Mouse (Mus musculus) layer of hippocampus, adult 18-20 months (tissue): ENCODE measurements at regions not wholly inside any gene's neighbourhood (a gene's known extent, or its start where the extent isn't known, plus 50 kb on each side); places are given as distances from the start of the nearest gene placed in this dataset.
A peak's percentile ranks its signal among the peaks of the same experiment; 100 is the strongest.
"Not testable (repeated sequence)": the region's sequence is repeated elsewhere in the genome, so short reads cannot be mapped to it uniquely, and the experiment has no call there.

Source experiments
- DNase-seq, 2 experiments: peaks; one replicate each; pipeline ENCODE4 v3.0.0; 2022; ENCODE audit warnings: low spot score in 2 of 2

DNA sequence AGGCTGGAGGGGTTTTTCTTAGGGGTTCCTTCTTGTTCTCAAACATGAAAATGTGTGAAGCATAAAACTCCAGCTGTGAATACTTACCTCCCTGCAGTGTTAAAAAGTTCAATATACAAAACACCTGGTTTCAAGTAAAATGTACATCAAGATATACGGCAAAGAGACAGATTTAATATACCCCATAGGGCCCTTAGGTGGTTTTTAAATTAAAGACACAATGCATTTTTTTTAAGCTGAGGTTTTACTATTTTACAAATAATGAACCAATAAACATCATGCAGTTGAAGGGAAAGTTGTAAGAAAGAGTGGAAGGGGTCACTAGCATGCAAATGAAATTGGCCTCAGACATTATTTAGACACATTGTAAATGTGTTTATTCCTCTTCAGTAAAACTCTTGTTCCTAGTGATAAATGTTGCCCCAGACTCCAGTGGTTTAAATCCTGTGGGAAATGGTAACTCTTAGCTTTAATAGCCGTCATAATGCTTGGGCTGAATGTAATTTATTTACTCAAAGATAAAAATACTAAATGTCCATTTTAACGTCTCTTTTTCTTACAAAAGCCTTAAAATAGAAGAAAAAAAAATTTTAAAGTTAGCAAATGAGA, 1337.9 kb downstream of the Efnb2 start:
- no peak for DNase-seq

DNA sequence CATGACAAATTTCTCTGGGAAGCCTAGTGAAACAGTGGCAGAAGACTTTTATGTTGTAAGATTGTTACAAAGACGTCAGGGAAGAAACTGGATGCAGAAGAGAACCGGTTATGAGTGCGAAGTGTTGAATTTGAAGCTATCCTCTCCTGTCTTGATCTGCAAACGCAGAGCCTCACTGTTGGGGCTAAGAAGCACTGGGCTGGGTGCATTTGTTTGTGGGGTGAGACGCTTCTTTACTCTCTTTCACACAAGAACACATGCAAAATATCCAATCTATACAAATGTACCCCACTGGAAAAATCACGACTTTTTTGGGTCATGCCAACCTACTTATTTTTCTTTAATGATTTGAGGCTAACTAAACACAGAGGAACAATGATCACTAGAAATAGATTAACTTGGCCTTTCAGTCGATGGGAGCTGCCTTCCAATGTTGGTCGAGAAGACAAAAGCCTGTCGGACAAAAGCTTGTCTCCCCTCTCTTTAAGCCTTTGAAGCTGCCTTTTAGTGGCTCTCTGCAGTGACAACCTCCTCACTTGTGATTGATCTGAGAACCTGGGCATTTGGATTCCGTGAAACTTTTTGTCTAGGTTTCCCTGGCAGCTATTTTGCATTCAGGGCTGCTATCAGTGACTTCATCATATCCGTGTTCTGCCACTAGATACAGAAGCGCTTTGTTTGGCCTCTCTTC, 1338.5 kb downstream of the Efnb2 start:
- no peak for DNase-seq

DNA sequence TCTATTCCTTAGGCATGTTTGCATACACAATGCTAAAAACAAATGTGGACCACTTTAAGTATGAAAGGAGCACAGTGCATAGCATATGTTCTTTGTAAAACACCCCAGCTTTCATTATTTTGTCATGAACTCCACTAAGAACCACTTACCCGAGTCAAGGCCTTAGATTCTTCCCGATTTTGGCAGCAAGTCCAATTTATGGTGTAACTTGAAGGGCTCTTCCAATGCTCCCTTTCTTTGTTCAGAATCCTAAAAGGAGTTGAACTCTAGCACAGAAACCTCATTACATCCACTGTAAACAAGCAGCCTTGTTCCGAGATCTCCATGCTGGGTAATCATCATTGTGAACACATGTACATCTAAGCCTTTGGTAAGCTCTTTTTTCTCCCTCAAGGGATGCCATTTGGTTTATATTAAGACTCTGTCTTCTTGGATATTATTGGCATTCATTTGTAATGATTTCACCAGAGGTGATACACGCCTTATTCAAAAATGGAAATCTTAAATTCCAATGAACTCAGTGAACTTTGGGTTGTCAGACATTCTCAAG, 1344.2 kb downstream of the Efnb2 start:
- DNase-seq = no peak

DNA sequence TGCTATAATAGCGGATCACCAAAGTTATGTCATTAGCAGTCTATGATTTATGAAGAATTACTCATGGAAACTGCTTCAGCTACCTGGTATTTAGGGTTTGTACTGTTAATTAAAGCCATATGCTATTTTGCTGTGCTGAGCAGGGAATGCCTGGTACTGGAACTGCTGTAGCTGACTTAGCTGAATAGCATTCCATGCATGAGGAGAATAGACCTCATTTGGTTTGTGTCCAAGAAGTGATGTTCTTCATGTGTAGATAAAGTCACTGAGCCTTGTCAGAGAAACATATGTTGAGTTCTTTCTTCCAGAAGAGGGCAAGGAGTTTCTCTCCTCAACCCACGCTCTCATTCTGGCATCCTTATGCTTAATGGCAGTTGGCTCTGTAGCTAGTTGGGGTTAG, 1351.8 kb downstream of the Efnb2 start:
- DNase-seq = peak in 1 of 2 experiments; percentile 13

DNA sequence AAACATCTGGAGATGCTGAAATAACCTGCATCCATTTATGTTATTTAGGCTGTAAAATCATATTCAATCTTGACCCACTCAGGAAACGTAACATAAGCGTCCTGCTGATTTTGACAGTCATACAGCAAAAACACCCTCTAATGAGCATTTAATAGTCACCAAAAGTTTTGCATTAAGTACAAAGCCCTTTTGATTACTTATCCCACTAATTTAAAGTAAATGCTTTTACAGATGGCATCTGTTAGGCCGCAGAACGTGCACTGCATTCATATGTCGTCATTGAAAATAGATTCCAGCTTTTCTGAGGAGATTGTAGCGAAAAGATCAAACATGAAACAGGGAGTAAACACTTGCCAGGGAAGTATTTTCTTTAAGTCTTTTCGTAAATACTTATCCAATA, 1371.7 kb downstream of the Efnb2 start:
- no peak for DNase-seq

DNA sequence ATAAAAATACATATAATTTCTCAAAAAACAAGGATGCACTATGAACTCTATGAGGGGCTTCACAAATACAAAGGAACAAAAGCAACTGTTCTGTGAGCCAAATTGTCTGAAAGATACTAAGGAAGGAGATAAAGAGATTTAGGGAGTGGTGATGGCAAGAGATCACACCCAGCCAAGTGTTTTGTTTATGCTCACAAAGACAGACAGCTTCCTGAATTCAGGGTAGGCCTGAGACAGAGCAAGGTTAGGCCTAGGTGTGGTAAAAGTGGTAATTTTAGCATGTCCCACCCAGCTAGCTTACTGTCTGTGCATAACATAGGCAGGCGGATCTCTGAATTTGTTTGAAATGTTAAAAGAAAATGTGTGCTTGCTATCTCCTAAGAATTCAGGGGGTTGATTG, 1374.5 kb downstream of the Efnb2 start:
- no peak for DNase-seq

GRCm38 (mm10) chr8:7267406-7267805, 1393.6 kb downstream of the Efnb2 start:
- DNase-seq = no peak

DNA sequence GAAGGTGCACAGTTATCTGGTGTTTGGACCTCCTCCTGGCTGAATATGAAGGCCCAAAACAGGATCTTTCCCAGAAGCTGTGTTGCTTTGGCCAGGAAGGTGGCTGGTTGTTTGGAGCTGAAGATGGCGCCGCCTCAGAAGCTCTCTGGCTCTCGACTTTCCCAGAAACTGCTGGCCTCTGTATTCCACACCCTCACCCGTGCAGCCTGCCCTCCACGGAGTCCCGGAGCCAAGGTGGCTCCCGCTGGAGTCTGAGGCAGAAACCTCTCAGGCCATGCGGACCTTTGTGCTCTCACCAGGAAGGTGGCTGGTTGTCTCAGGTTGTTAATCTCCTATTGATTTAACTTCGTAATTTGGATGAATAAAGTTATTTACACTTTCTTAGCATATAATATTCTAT, 1406.7 kb downstream of the Efnb2 start:
- not testable (repeated sequence) for DNase-seq

DNA sequence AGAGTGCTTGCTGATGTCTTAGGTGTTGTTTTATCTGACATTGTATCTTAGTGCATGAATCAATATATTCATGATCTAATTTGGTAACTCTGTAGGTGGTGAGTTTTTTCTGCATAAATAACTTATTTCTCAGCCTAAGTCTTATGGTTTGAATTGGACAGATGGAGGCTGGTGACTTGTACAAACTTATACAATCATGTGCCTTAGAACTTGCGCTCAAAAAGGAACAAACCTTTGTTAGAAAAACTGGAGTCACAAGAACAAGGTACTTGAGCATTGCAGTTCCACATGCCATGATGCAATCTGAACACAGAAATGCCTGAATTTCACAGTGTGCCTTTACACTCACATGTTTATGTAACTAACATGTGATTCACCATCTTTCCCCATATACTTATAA, 1420.7 kb downstream of the Efnb2 start:
- peak in 1 of 2 experiments; percentile 1 for DNase-seq

GRCm38 (mm10) chr8:7234006-7234405, 1427.0 kb downstream of the Efnb2 start:
- no peak for DNase-seq

DNA sequence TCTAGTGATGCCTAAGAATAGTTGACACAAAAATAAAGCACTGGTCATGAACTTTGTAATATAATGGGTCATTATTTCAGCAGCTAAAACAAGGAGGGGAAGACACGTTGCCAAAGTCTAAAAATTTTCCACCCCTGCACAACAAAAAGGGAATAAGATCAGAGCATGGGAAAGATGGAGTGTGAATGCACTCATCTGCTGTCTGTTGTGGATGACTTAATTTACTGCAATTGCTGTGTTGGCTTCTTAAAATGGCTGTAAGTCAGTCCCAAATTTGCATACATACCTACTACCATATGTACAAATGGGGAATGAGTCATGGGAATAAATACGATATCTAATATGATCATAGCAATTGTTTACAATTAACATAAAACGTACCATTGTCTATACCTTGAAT, 1441.7 kb downstream of the Efnb2 start:
- no peak for DNase-seq

DNA sequence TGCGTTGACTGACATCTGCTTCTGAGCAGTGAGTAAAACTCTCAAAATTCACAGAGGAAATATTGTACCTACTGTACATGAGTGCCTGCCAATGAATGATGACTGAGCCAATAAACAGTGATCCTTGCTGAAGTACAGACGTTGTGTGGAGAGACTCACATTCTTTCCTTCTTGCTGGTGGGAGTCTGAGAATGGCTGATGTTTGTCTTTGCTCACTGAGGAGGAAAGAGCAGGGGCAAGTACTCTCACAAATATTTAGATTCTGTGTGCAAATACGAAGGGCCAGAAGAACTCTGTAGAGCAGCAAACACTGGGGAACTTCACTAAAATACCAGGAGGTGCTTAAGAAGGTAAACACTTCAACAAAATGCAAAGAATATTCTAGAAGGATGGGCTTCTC, 1453.9 kb downstream of the Efnb2 start:
- DNase-seq = no peak

DNA sequence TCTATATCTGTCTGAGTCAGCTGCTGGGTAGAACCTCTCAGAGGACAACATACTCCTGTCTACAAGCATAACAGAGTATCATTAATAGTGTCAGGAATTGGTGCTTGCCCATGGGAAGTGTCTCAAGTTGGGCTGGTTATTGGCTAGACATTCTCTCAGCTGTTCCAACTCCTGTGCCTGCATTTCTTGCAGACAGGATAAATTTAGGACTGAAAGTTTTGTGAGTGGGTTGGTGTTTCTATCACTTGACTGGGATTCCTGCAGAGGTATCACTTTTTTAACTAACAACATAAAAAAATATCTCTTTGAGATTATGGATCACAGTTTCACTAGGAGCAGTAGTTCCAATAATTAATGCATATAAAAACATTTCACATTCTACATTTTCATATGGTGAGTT, 1454.4 kb downstream of the Efnb2 start:
- DNase-seq = no peak

- no peak for DNase-seq
These were observed 1456.0 kb downstream of the Efnb2 start for GRCm38 (mm10) chr8:7205086-7205485.

- peak in 1 of 2 experiments; percentile 31 for DNase-seq
These were observed 1470.3 kb downstream of the Efnb2 start for GRCm38 (mm10) chr8:7190726-7191125.

DNA sequence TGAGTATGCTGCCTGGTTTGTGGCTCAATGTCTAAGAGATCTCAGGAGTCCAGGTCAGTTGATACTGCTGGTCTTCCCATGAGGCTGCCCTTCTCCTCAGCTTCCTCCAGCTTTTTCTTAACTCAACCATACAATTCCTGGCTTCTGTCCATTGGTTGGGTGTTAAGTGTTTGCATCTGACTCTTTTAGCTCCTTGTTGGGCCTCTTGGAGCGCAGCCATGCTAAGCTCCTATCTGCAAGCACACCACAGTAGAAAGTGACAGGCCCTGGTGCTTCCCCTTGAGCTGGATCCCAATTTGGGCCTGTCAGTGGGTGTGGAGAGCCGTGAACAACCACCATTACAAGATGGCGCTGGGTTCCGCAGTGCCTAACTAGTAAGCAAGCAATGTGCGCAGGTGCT, 1497.7 kb downstream of the Efnb2 start:
- no peak for DNase-seq

DNA sequence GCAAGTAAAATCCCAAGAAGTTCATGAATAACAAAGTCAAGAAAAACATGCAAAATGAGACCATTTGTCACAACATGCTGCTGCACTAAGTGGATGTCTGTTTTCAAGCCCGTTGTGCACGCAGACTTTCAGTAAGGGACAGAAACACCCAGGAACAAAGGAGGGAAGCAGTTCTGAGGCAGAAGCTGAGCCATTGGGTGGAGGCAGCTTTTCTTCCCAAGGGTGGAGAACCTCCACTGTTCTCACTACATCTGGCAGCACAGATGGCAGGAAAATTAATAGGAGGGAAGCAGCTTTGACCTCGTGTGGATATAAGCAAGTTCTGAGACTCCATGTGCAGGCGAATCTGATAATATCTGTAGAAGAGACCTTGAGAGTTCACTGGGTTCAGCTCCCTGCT, 1529.3 kb downstream of the Efnb2 start:
- peak in 1 of 2 experiments; percentile 5 for DNase-seq

DNA sequence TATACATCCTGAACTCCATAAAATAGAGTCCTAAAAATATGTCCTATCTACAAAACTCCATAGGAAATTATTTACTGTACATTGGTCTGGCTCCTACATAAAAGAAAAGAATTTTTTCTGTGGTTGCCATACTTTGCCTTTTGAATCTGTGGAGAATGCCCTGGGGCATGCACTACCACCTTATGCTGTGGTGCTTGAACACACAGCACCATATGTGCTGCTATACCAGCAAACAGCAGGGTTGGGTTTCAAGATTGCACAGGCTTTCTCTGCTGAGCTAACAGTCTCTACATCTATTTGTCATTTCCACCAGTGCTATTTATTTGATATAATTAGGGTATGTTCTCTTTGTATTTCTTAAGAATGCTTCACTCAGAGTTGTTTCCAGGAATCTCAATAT, 1552.2 kb downstream of the Efnb2 start:
- DNase-seq = no peak

GRCm38 (mm10) chr8:7097577-7097976, 1563.5 kb downstream of the Efnb2 start:
- DNase-seq = no peak

- DNase-seq = no peak
These were observed 1568.2 kb downstream of the Efnb2 start for GRCm38 (mm10) chr8:7092831-7093230.

DNA sequence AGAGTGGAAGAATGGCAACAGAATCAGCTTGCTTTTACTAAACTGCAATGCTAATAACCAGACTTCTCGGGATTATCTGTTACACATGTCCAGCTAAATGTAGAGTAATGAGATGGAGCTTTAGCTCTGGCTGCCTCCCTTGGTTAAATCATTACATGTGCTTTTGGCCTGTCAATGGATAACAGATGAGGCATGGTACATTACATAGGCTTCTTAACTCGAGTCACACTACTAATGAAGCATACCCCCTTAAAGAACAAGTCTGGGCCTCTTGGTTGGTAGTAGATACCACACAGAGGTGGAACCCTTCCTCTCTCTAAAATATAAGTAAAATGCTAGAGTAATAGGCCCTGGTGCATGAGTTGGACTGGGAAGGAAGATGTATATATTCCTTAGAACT, 1572.9 kb downstream of the Efnb2 start:
- no peak for DNase-seq

GRCm38 (mm10) chr8:7060255-7060656, 1600.8 kb downstream of the Efnb2 start:
- DNase-seq = no peak

DNA sequence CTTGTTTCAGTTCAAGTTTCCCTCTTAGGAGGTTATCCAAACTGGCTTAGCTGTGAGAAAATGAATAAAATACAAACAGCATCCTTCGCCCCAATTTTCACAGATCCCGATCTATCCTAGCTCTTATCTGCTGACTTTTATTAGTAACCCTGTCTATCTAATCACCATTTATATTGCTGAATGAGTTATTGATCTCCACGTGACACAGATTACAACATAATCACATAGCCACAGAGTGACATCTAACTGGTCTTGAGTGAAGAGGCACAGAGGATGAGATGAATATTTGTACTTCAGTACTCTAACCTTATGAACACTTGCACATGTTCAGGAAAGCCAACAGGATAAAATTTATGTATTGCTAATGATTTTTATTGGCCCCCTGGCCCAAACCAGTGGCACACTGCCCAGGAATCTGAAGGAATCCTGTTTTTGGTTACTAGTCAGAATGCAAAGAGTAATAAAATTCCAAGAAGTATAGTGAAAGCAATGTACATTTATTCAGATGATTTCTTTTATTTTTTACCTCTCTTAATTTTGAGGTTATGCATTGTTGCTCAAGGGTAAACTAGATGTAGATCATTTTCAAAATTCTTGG, 1634.7 kb downstream of the Efnb2 start:
- no peak for DNase-seq
